Mouse (Mus musculus) liver, postnatal 0 days (tissue): ENCODE data around the gene Hapln3.

Experiments used
- CTCF ChIP-seq: sonication (generic); IDR thresholded peaks from 2 replicates; pipeline ENCODE4 v1.5.1; 2016; ENCODE audit warnings: antibody characterized with exemption, low read depth
- EP300 ChIP-seq: IDR thresholded peaks from 2 replicates; pipeline ENCODE4 v1.6.1; 2016; ENCODE audit warnings: antibody characterized with exemption, low read depth, mild to moderate bottlenecking

DNA sequence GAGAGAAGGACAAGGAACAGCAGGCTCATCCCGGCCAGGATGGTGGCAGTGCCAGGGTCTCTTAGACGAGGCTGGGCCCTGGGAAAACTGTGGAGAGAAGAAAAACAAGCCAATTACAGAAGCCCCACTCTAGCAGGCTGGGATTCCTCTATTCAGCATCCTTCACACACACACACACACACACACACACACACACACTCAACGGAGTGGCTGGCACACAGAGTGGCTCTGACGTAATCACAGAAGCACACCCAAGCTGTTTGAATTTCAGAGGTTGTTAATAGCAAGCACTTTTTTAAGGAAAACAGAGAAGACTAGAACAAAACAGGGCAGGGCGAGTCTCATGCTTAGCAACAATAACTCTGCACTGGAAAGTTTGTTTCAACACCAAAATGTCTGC lies 7.4 kb downstream of the Hapln3 start:
- TF ChIP-seq CTCF = no peak
- TF ChIP-seq EP300 = no peak
